Mouse (Mus musculus) neural tube, embryonic 14.5 days (tissue): ENCODE data around the gene Klhl24. TPM values are rescaled to one million over a fixed set of nuclear protein-coding genes. Genes with fewer than 3 reads are reported as not detected.
"Not testable (repeated sequence)": the region's sequence is repeated elsewhere in the genome, so short reads cannot be mapped to it uniquely, and the experiment has no call there.

Experiments used
- ATAC-seq: fragments of 200-750 bp; cut with Nextera tagmentation; 2 replicates; pipeline ENCODE4 v1.8.0; 2017; ENCODE audit warnings: low read depth, mild to moderate bottlenecking, moderate TSS enrichment, moderate library complexity
- H3K27ac ChIP-seq: fragments of 300-500 bp; sonication (generic); 2 replicates; pipeline ENCODE4 v1.5.1; 2014; ENCODE audit warnings: low read depth, mild to moderate bottlenecking, control low read depth, low read length, moderate library complexity, mixed read lengths
- H3K27me3 ChIP-seq: fragments of 300-500 bp; sonication (generic); 2 replicates; pipeline ENCODE4 v1.6.1; 2014; ENCODE audit warnings: low read length; ENCODE audit not compliant: control insufficient read depth, insufficient read depth
- H3K36me3 ChIP-seq: fragments of 300-500 bp; sonication (generic); 2 replicates; pipeline ENCODE4 v1.6.1; 2014; ENCODE audit warnings: low read length, mixed read lengths; ENCODE audit not compliant: control insufficient read depth, insufficient read depth
- H3K4me1 ChIP-seq: fragments of 300-500 bp; sonication (generic); 2 replicates; pipeline ENCODE4 v1.6.1; 2014; ENCODE audit warnings: low read length; ENCODE audit not compliant: control insufficient read depth, insufficient read depth
- H3K4me2 ChIP-seq: fragments of 300-500 bp; sonication (generic); 2 replicates; pipeline ENCODE4 v1.6.1; 2014; ENCODE audit warnings: mild to moderate bottlenecking, low read depth, low read length, control low read depth
- H3K4me3 ChIP-seq: fragments of 300-500 bp; sonication (generic); 2 replicates; pipeline ENCODE4 v1.5.1; 2014; ENCODE audit warnings: low read depth, low read length, control low read depth, mixed read lengths
- H3K9ac ChIP-seq: fragments of 300-500 bp; sonication (generic); replicated peaks from 2 replicates; pipeline ENCODE4 v1.6.1; 2014; ENCODE audit warnings: low read depth, mild to moderate bottlenecking, control low read depth, low read length, mixed read lengths
- H3K9me3 ChIP-seq: fragments of 300-500 bp; sonication (generic); 2 replicates; pipeline ENCODE4 v1.6.1; 2016; ENCODE audit warnings: low read length; ENCODE audit not compliant: control insufficient read depth
- WGBS: fragments of 180-500 bp; shearing (Covaris S2); extraction: QIAGEN DNeasy Blood & Tissue Kit; methylation state at CpG from one replicate; pipeline ENCODE4 v1.1.7; 2014; 5-methylcytosine and 5-hydroxymethylcytosine counted together
- polyA plus RNA-seq: library from polyadenylated mRNA; unstranded; fragments of >200 nt; fragmentation: Nextera tagmentation; extraction: Ambion mirVana; gene quantifications from 2 replicates; pipeline ENCODE4 v1.2.1, GENCODE M21; 2014

Gene Klhl24
- polyA plus RNA-seq, 1 experiment from 2014 or later = 57.9 TPM

DNA sequence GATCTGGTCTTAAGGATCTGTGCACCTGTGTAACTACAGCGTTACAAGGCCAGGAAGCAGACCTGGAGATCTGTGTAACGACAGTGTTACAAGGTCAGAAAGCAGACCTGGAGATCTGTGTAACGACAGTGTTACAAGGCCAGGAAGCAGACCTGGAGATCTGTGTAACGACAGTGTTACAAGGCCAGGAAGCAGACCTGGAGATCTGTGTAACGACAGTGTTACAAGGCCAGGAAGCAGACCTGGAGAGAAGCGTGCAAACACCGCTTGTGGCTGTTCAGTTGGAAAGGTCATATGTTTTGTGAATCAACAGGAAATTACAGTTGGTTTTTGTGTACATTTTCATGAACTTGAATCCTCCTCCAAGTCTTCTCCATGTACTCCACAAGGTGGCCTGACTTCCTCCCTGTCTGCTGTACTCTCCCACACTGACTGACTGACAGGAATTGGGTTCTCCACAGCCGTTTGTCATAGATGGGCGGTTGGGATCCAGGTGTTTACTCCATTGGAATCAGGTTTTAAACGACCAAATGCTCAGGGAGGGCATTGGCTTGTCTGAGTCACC is 29.1 kb downstream of the Klhl24 start:
- H3K9me3 ChIP-seq, ATAC-seq, H3K4me2 ChIP-seq, H3K4me1 ChIP-seq, H3K27ac ChIP-seq, H3K9ac ChIP-seq, H3K4me3 ChIP-seq, H3K27me3 ChIP-seq: not testable (repeated sequence)
- 89% methylated on average over 10 of the region's 10 CpGs for WGBS
- peaks cover 35% of the 10 kb centered on the region for H3K36me3 ChIP-seq

DNA sequence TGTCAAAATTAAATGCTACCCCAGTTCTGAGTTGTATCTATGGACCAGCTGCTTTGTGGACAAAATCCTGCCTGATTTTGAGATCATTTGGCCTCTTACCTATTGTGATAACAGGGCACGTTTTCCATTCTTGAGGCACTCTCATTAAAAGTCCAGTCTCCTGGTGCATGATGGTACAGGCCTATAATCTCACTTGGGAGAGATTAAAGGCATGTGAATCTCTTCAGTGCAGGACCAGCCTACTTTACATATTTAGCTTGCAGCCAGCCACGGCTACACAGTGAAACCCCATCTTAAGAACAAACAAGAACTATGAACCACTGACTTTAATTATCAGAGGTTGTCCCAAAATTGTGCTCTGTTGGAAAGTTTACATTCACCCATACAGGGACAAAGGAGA is 33.1 kb downstream of the Klhl24 start:
- ATAC-seq = no peak
- H3K4me3 ChIP-seq = no peak overlapping the region
- no peak overlapping the region for H3K9ac ChIP-seq
- H3K9me3 ChIP-seq = no peaks in the 10 kb centered on the region
- H3K4me2 ChIP-seq = no peak overlapping the region
- H3K36me3 ChIP-seq = peaks cover 16% of the 10 kb centered on the region
- no peak overlapping the region for H3K27ac ChIP-seq
- WGBS = 57% methylated on average over 2 of the region's 2 CpGs
- no peaks in the 10 kb centered on the region for H3K27me3 ChIP-seq
- no peaks in the 10 kb centered on the region for H3K4me1 ChIP-seq

DNA sequence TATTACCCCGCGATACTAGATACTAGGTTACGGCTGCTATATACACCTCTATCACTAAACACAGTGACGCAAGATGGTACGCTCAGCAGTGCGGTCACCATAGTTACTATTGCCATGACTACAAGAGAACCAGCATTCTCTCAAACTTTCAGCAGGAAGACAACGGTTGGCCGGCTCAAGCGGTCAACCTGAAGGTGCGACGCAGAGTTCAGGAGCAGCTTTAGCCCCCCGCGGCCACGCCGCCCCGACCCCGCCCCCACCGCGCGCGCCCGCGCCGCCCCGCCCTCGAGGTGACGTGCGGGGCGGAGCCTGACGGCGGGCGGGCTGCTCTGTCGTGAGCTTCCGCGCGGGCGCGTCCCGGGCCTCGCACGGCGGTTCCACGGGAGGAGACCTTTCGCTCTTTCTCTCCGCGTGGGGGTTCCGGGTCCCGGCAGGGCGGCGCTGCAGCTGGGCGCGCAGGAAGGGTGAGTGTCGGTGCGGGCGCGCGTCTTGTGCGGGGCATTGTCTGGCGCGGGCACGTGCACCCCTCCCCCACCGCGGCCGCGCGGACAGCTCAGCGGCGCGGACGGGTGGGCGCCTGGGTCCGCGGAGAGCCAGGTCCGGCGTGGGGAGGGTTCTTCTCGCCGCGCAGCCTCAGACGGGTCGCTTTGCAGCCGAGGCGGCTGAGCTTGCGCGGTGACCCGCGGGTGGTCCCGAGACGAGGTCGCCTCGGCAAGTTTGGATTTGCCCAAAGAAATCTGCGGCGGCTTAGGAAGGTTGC is 43.6 kb downstream of the Klhl24 start, which contains the start of gene Yeats2:
Gene Yeats2, plus strand, starts transcription at position 292 of the 760 bp plus-strand sequence.
- no peaks in the 10 kb centered on the region for H3K9me3 ChIP-seq
- peaks cover 14% of the 10 kb centered on the region for H3K4me1 ChIP-seq
- ATAC-seq = peak; percentile 96
- H3K36me3 ChIP-seq = peaks cover 3% of the 10 kb centered on the region; the same call in 1 of the 2 replicates
- peak within 1 kb of the TSS; percentile 81 for H3K9ac ChIP-seq
- H3K4me3 ChIP-seq = peak within 1 kb of the TSS; percentile 67
- H3K27me3 ChIP-seq = no peaks in the 10 kb centered on the region
- WGBS = under 1% methylated on average over 84 of the region's 92 CpGs
- H3K27ac ChIP-seq = peak within 1 kb of the TSS; percentile 94
- peak within 1 kb of the TSS; percentile 67 for H3K4me2 ChIP-seq

DNA sequence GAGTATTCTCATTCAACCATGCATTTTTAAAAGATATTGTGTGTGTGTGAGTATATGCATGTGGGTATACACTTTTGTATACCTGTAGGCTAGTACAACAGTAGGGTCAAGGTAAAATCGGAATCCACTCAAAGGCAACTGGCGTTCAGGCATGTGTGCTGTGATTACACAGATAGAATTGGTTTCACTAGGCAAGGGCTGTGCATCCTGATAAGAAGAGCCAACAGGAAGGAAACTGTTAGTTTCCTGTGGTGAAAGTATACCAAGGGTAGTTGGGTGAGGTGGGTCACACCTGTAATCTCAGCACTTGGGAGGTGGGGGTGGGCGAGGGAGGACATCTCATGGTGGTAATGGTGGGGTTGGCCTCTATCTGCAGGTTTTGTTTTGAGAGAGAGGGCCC is 47.2 kb downstream of the Klhl24 start:
- no peak for ATAC-seq
- Histone ChIP-seq H3K9ac (no peak overlapping the region), H3K4me3 (no peak overlapping the region), H3K27me3 (no peaks in the 10 kb centered on the region), H3K36me3 (peaks cover 3% of the 10 kb centered on the region; the same call in 1 of the 2 replicates), H3K9me3 (no peaks in the 10 kb centered on the region), H3K4me2 (no peak overlapping the region), H3K4me1 (peaks cover 14% of the 10 kb centered on the region), H3K27ac (no peak overlapping the region)
- 98% methylated on average over 3 of the region's 3 CpGs for WGBS

DNA sequence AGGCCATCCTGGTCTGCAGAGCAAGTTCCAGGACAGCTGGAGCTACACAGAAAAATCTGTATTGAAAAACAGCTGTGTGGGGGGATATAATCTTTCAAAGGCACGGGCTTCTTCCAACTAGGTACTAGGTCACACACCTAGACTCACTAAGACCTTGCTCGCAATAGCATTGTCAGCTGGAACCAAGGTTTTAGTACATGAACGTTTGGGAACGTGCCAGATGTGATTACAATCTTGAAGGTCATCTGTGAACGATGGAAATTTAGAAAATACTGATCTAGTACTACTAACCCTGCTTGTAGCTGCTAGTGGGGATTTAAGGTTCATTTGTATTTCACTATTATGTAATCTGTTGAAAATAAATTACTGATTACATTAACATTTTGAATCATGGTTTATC is 54.6 kb downstream of the Klhl24 start:
- H3K4me2 ChIP-seq = no peak overlapping the region
- no peak overlapping the region for H3K27ac ChIP-seq
- no peaks in the 10 kb centered on the region for H3K27me3 ChIP-seq
- no peaks in the 10 kb centered on the region for H3K4me1 ChIP-seq
- 87% methylated on average over 5 of the region's 5 CpGs for WGBS
- peaks cover 24% of the 10 kb centered on the region; the same call in 1 of the 2 replicates for H3K36me3 ChIP-seq
- no peaks in the 10 kb centered on the region for H3K9me3 ChIP-seq
- ATAC-seq = no peak
- no peak overlapping the region for H3K9ac ChIP-seq
- no peak overlapping the region for H3K4me3 ChIP-seq

DNA sequence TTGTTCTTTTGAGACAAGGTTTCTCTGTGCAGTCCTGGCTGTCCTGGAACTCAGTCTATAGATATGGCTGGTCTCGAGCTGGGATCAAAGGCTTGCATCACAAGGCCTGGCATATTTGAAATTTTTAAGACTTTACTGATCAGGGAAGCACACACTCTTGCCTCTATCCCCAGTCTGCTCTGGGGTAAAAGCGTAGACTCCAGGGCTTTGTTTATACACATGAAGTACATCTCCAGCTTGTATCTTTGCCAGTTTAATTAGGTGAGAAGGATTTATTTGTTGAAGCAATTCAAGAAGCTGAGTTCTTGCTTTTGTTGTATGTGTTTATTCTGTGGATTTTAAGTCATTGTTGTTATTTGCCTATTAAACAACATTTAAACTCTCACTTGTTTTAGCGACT is 56.4 kb downstream of the Klhl24 start:
- H3K4me1 ChIP-seq = no peaks in the 10 kb centered on the region
- peaks cover 28% of the 10 kb centered on the region for H3K36me3 ChIP-seq
- no peak overlapping the region for H3K4me2 ChIP-seq
- no peak overlapping the region for H3K4me3 ChIP-seq
- no peak overlapping the region for H3K27ac ChIP-seq
- 75% methylated on average over 3 of the region's 3 CpGs for WGBS
- ATAC-seq = no peak
- H3K27me3 ChIP-seq = no peaks in the 10 kb centered on the region
- no peak overlapping the region for H3K9ac ChIP-seq
- H3K9me3 ChIP-seq = no peaks in the 10 kb centered on the region

DNA sequence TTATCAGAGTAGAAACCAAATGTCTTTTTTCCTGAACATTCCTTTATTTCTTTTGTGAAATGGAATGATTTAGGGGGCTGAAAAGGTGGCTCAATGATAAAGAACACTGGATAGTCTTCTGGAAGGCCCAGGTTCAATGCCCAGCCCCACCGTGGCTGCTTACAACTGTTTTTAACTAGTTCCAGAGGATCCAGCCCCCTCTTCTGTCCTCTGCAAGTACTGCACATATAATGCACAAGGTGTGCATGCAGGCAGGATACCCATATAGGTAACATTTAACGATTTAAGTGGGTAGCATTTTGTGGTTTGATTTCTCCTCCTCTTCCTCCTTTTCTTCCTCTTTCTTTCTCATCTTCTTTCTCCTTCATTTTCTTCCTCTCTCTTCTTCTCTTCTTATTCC is 62.8 kb downstream of the Klhl24 start:
- no peak overlapping the region for H3K4me2 ChIP-seq
- H3K9ac ChIP-seq = no peak overlapping the region
- H3K27ac ChIP-seq = no peak overlapping the region
- ATAC-seq = no peak
- no peaks in the 10 kb centered on the region for H3K27me3 ChIP-seq
- H3K36me3 ChIP-seq = peaks cover 56% of the 10 kb centered on the region
- H3K9me3 ChIP-seq = no peaks in the 10 kb centered on the region
- no peak overlapping the region for H3K4me3 ChIP-seq
- no peaks in the 10 kb centered on the region for H3K4me1 ChIP-seq
- WGBS = 84% methylated on average over 2 of the region's 2 CpGs

DNA sequence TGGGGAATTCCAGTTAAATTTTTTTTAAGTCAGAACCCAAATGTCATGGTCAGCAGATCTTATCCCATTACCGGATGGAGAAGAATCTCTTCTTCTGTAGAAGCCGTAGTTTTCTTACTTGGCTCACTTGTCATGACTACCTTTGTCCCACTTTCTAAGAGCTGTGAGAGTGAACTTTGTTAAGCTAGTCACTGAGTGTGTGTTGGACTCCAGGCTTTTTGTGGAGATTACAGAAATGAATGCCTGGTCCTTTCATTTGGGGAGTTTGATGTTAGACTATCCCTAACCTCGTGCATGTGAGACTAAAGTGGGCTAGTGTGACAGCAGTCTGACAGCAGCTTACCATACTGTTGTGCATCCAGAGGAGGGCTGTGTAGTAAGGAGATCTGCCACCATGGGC is 71.7 kb downstream of the Klhl24 start:
- Histone ChIP-seq H3K27ac (no peak overlapping the region), H3K9ac (no peak overlapping the region), H3K4me1 (no peaks in the 10 kb centered on the region), H3K36me3 (peaks cover 46% of the 10 kb centered on the region), H3K4me2 (no peak overlapping the region), H3K4me3 (no peak overlapping the region), H3K27me3 (no peaks in the 10 kb centered on the region), H3K9me3 (no peaks in the 10 kb centered on the region)
- ATAC-seq = no peak
- 91% methylated on average over 3 of the region's 3 CpGs for WGBS

DNA sequence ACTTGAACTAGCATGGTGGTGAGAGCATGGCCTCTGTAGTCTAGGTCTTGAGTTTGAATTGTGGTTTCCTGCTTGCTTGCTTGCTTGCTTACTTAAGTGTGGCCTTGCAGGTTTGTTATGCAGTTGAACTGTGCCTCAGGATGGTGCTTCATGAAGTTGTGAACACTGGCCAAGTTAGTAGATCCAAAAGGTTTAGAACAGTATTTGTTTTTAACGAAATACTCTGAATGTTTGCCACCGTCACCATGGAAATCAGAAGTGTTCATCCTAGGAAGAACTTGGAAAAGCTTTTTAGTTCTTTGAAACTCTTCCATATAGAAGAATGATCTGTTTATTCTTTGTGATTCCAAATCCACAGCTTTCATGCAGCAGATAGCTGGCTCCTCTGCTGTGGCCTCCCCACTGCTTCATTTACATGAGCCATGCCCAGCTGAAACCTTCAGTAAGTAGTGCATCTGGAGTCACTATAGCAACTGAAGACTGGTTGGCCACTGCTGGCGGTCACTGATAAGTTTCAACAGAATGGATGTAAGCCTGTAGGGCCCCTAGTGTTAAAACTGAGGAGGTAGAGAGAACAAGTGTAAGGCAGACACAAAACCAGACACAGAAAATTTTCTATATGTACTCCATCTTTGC is 72.2 kb downstream of the Klhl24 start:
- no peaks in the 10 kb centered on the region for H3K27me3 ChIP-seq
- H3K36me3 ChIP-seq = peaks cover 48% of the 10 kb centered on the region
- no peak overlapping the region for H3K9ac ChIP-seq
- no peaks in the 10 kb centered on the region for H3K9me3 ChIP-seq
- ATAC-seq = no peak
- no peak overlapping the region for H3K4me3 ChIP-seq
- 77% methylated on average over 3 of the region's 3 CpGs for WGBS
- no peaks in the 10 kb centered on the region for H3K4me1 ChIP-seq
- H3K27ac ChIP-seq = no peak overlapping the region
- no peak overlapping the region for H3K4me2 ChIP-seq
